Mouse (Mus musculus): ENCODE data around the gene Celf3.
A peak's percentile ranks its signal among the peaks of the same experiment; 100 is the strongest.

Gene Celf3

DNA sequence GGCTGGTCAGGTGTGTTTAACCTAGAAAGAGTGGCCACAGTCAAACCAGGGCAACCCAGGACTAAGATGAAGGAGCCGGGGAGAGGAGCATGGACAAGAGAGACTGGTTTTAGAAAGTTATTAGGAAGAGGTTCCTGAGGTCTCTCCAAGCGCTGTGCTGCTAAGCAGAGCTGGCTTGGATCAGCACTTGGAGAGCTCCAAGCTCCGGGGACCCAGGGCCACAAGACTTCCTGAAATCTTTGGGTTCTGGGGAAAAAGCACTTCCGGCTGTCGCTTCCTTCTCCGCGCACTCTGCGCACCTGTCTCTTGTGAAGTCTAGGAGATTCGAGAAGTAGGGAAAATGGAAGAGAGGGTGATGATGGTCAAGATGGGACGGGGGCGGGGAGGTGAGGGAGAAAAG lies 1.5 kb downstream of the Celf3 start:
- DNase-seq (ENCODE audit: low spot score in 2 of 2), result no peak

DNA sequence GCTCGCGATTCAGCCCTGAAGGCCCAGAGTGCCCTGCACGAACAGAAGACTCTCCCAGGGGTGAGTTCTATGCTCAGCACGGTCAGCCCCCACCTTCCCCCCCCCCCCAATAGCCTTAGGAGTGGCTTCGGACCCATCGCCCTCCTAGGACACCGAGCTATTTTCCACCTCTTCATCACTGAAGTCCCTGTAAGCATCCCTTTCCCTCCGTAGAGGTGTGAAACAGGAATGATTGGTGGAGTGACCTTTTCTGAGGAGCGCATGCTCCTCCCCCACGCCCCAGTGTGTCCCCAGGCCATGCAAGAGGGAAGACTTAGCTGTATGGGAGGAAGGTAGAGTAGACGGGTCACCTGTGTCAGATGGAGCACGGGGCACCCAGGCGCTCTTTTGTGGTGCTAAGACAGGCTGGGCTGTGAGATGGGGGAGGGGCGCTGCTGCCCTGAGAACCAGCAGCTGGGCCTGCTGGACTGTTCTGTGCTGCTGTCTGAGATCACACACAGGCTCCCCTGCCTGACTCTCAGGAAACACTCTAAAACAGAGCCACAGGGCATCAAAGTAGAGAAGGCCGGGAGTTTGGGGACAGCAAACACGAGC lies 2.3 kb downstream of the Celf3 start, which contains the start of gene Riiad1:
Gene Riiad1, minus strand, starts transcription at position 51 of the 594 bp plus-strand sequence.
- no peak for DNase-seq (ENCODE audit: low spot score in 2 of 2)

GRCm38 (mm10) chr3:94481429-94481828 lies 3.3 kb downstream of the Celf3 start:
- DNase-seq (ENCODE audit: low spot score in 2 of 2), result no peak

- DNase-seq (ENCODE audit: low spot score in 2 of 2), result no peak
These were observed 4.8 kb downstream of the Celf3 start for GRCm38 (mm10) chr3:94482764-94483385.

DNA sequence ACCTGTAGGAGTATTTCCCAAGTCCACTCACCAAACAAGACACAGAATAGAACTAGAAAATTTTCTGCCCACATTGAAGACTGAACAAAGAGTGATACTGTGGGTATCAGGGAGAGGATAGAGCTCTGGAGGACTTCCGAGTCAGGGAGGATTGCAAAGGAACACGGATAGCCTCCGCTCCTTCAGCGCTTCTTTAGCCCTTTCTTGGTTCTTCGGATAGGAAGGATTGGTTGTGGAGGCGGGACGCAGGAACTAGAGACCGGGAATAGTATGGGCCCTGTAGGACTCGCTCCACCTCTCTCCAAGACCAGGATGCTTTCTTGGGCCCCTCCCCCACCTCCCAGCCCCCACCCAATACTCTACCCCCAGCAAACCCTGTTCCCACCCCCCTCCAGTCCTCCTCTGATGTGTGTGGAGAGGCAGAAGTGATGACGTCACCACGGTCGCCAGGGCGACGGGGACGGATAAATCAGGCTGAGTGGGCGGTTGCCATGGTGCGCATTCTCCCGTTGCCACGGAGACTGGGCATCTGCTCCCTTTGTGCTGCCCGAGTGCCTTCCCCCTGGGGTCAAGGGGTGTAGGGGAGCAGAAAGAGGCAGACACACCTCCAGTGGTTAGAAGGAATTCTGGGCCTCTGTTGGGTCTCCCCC lies 5.8 kb downstream of the Celf3 start:
- DNase-seq (ENCODE audit: low spot score in 2 of 2), result no peak

DNA sequence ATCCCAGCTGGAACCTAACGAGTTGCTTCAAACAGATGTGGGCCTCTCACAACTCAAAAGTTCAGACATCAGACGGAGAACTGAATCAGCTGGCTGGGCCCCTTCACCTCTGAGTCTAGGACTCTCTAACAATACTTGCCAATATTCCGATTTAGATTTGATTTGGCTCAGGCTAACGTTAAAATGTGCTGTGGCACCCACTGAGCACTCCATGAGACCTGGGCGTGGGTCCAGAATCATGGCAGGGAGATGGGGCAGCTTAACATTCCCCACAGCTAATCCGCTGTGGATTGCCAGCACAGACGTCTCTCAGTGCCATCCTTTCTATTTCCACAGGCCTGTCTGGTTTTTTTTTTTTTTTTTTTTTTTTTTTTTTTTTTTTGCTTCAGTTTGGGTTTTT lies 7.8 kb downstream of the Celf3 start:
- DNase-seq (ENCODE audit: low spot score in 2 of 2), result no peak

DNA sequence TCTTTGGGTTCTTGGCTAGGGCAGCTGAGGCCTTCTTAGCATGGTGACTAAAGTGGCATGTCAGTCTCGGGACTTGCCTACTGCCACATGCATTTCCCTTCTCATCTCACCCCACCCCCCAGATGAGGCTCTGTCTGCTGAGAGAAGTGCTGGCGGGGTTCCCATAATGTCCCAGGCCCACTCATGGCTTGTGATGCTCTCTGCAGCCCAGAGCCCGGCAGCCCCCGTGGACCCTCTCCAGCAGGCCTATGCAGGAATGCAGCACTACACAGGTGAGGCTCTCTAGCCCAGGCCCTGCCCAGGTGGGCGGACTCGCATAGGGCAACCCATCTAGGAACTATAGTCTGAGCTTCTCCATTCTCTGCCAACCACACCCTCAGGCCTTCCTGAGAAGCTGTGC lies 9.5 kb downstream of the Celf3 start:
- DNase-seq (ENCODE audit: low spot score in 2 of 2), result no peak

- no peak for DNase-seq (ENCODE audit: low spot score in 2 of 2)
These were observed 19.1 kb downstream of the Celf3 start for GRCm38 (mm10) chr3:94497162-94497561.

- no peak for DNase-seq (ENCODE audit: low spot score in 2 of 2)
These were observed 24.1 kb downstream of the Celf3 start for GRCm38 (mm10) chr3:94502243-94502642.

DNA sequence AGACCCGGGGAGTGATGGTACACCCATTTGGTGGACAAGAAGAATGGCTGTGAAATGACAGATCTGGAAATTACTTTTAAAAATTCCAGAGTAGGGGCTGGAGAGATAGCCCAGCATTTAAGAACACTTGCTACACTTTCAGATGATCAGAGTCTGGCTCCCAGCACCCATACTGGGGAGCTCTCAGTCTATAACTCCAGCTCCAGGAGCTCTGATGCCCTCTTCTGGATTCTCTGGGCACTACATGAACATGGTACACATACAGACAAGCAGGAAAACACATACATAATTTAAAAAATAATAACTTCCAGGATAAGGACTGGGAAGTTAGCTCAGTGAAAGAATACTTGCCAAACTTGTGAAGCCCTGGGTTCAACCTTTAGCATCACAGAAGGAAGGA lies 28.6 kb downstream of the Celf3 start:
- no peak for DNase-seq (ENCODE audit: low spot score in 2 of 2)

GRCm38 (mm10) chr3:94526731-94527130 lies 48.6 kb downstream of the Celf3 start:
- DNase-seq (ENCODE audit: low spot score in 2 of 2), result no peak

GRCm38 (mm10) chr3:94533968-94534367 lies 55.9 kb downstream of the Celf3 start:
- DNase-seq (ENCODE audit: low spot score in 2 of 2), result peak in 1 of 2 experiments; percentile 17

GRCm38 (mm10) chr3:94537187-94537586 lies 59.1 kb downstream of the Celf3 start:
- no peak for DNase-seq (ENCODE audit: low spot score in 2 of 2)

All from spleen, postnatal 4 days (tissue).